Mouse (Mus musculus) midbrain, embryonic 13.5 days (tissue): Measurements from ENCODE around the gene Zdhhc18. TPM values are rescaled to one million over a fixed set of nuclear protein-coding genes. Genes with fewer than 3 reads are reported as not detected.

ENCODE experiments used
- ATAC-seq: fragments of 200-750 bp; cut with Nextera tagmentation; 2 replicates; pipeline ENCODE4 v1.8.0; 2017; ENCODE audit warnings: mild to moderate bottlenecking, moderate TSS enrichment, moderate library complexity
- H3K27ac ChIP-seq: fragments of 300-500 bp; sonication (generic); 2 replicates; pipeline ENCODE4 v1.5.1; 2015; ENCODE audit warnings: inconsistent platforms, mild to moderate bottlenecking, moderate library complexity
- H3K27me3 ChIP-seq: fragments of 300-500 bp; sonication (generic); 2 replicates; pipeline ENCODE4 v1.6.1; 2015; ENCODE audit warnings: mild to moderate bottlenecking, inconsistent platforms
- H3K36me3 ChIP-seq: fragments of 300-500 bp; sonication (generic); 2 replicates; pipeline ENCODE4 v1.6.1; 2015; ENCODE audit warnings: mild to moderate bottlenecking, inconsistent platforms
- H3K4me1 ChIP-seq: fragments of 300-500 bp; sonication (generic); replicated peaks from 2 replicates; pipeline ENCODE4 v1.6.1; 2015; ENCODE audit warnings: inconsistent platforms
- H3K4me2 ChIP-seq: fragments of 300-500 bp; sonication (generic); replicated peaks from 2 replicates; pipeline ENCODE4 v1.6.1; 2015; ENCODE audit warnings: moderate library complexity, mild to moderate bottlenecking, inconsistent platforms
- H3K4me3 ChIP-seq: fragments of 300-500 bp; sonication (generic); replicated peaks from 2 replicates; pipeline ENCODE4 v1.5.1; 2015; ENCODE audit warnings: mild to moderate bottlenecking, inconsistent platforms
- H3K9ac ChIP-seq: fragments of 300-500 bp; sonication (generic); replicated peaks from 2 replicates; pipeline ENCODE4 v1.6.1; 2015; ENCODE audit warnings: mild to moderate bottlenecking, inconsistent platforms
- H3K9me3 ChIP-seq: fragments of 300-500 bp; sonication (generic); 2 replicates; pipeline ENCODE4 v1.6.1; 2016; ENCODE audit warnings: mild to moderate bottlenecking, inconsistent platforms
- WGBS: fragments of 180-500 bp; shearing (Covaris S2); methylation state at CpG from one replicate; pipeline ENCODE4 v1.1.7; 2015; 5-methylcytosine and 5-hydroxymethylcytosine counted together
- microRNA-seq: library from miRNA; unstranded; fragments of <30 nt; microRNA quantifications from one replicate; pipeline ENCODE4, GENCODE M21; 2016
- polyA plus RNA-seq: library from polyadenylated mRNA; unstranded; fragments of >200 nt; fragmentation: Nextera tagmentation; extraction: Ambion mirVana; gene quantifications from 2 replicates; pipeline ENCODE4 v1.2.1, GENCODE M21; 2015

Zdhhc18 gene
- polyA plus RNA-seq, 1 experiment from 2014 or later: 3.5 TPM

DNA sequence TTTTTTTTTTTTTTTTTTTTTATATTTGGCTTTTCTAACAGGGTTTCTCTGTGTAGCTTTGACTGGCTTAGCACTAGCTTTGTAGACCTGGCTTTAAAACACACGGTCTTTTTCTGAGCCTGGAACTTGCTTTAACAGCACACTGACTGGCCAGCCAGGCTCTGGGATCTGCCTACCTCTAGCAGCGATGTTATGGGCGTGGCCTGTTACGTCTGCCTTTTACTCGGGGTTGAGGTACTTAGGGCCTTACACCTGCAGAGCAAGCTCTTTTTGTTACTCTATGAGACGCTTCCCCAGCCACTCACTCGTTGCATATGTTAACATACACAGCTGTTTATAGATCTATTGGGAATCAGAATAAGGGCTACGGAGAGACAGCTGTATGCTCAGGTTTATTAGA, 82.7 kb downstream of the Zdhhc18 start:
- H3K9ac ChIP-seq: no peak overlapping the region
- H3K4me1 ChIP-seq: no peaks in the 10 kb centered on the region
- WGBS: 31% methylated on average over 8 of the region's 8 CpGs
- no peak overlapping the region for H3K27ac ChIP-seq
- no peaks in the 10 kb centered on the region for H3K36me3 ChIP-seq
- H3K4me3 ChIP-seq: no peak overlapping the region
- no peaks in the 10 kb centered on the region for H3K27me3 ChIP-seq
- H3K4me2 ChIP-seq: no peak overlapping the region
- peaks cover 5% of the 10 kb centered on the region for H3K9me3 ChIP-seq
- no peak for ATAC-seq

DNA sequence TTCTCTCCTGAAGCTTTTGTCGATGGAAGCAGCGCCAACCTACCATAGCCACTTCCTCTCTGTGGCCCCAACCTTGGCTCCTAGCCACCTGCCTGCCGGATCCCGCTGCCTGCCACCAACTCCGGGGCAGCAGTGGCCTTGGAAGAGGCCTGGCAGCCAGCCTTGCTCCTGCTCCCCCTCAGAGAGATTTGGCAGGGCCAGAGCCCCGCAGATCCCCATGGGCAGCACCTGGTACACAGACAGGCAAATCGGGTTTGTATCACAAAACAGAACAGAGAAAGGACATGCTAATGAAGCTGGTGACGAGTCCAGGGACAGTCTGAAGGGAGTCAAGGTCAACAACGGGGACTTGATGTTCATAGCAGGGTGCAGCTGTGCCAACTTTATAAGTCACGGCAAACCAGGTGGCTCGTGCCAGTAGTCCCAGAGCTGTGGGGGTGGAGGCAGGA, 86.8 kb downstream of the Zdhhc18 start:
- Histone ChIP-seq H3K4me3 (no peak overlapping the region), H3K9me3 (peaks cover 5% of the 10 kb centered on the region), H3K27ac (no peak overlapping the region), H3K4me2 (no peak overlapping the region), H3K4me1 (no peaks in the 10 kb centered on the region), H3K27me3 (no peaks in the 10 kb centered on the region), H3K36me3 (no peaks in the 10 kb centered on the region), H3K9ac (no peak overlapping the region)
- 73% methylated on average over 11 of the region's 11 CpGs for WGBS
- ATAC-seq: no peak

DNA sequence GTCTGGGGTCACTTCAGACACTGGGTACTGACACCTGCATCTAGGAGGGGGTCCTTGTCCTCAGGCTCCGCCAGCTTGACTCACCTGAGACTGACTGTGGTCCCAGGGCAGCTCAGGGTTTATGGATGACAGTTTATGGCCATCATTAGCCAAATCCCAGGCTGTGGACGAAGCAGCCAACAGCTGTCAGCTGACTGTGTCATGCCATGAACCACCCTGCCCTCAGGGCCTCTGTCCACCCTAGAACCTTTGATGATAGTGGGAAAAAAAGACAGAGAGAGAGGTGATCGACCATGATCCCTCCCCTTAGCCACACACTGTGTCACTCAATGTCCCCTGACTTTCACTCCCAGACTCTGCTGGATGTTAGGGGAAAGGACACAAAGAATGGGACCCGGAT, 88.3 kb downstream of the Zdhhc18 start:
- Histone ChIP-seq H3K9ac (no peak overlapping the region), H3K27ac (no peak overlapping the region), H3K9me3 (peaks cover 5% of the 10 kb centered on the region), H3K36me3 (no peaks in the 10 kb centered on the region), H3K4me3 (no peak overlapping the region), H3K27me3 (no peaks in the 10 kb centered on the region), H3K4me1 (no peaks in the 10 kb centered on the region), H3K4me2 (no peak overlapping the region)
- no peak for ATAC-seq
- WGBS: 81% methylated on average over 4 of the region's 4 CpGs

DNA sequence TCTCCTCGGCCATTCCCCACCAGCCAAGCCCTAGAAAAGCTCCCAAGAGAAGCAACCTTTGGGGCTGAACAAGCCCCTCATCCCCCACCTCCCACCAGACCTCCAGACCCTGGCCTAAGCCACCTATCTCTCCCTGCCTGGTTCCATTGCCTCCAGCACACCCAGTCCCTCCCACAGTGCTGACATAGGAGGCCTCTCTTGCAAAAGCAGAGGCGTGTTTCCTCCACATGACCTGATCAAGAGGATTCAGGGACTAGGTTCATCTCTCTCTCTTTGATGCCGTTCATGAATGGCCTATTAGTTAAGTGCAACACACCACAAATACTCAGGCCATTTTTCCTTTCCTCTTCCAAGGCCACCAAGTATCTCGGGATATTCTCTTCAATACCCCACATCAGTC, 90.1 kb downstream of the Zdhhc18 start:
- 78% methylated on average over 4 of the region's 4 CpGs for WGBS
- no peak overlapping the region for H3K9ac ChIP-seq
- H3K27me3 ChIP-seq: no peaks in the 10 kb centered on the region
- ATAC-seq: no peak
- no peaks in the 10 kb centered on the region for H3K4me1 ChIP-seq
- H3K36me3 ChIP-seq: no peaks in the 10 kb centered on the region
- no peak overlapping the region for H3K4me3 ChIP-seq
- H3K4me2 ChIP-seq: no peak overlapping the region
- no peak overlapping the region for H3K27ac ChIP-seq
- peaks cover 5% of the 10 kb centered on the region for H3K9me3 ChIP-seq

DNA sequence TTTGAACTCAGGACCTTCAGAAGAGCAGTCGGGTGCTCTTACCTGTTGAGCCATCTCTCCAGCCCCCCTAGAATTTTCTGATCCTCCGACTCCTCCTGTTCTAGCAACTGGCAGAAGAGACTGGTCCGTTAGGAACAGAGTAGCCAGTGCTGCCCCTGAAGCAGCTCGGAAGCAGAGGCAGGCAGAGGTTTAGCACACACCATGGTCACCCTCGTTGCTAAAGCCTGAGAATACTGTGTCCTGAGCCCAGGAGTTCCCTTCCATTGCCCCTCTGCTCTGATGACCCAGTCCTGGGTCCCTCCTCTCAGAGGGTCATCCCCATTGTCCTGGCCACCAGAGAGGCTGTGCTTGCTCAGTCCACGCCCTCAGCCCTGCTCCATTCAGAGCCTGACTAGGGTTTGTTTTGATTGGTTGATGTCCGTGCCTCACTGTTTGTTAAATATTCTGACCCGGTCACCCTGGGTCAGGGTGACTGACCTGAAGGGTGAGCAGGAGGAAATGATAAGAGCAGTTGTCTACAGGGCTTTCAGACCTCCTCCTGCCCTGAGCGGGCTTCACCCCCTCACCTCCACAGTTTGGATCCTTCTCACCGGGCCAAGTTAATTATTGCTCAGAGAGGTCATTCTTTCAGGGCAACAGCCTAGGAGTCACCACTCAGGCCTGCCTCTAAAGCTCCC, 92.8 kb downstream of the Zdhhc18 start:
- WGBS: 42% methylated on average over 10 of the region's 10 CpGs

More for the DNA sequence above, 92.8 kb downstream of the Zdhhc18 start:
- Histone ChIP-seq H3K4me1 (no peaks in the 10 kb centered on the region), H3K27ac (no peak overlapping the region), H3K9ac (no peak overlapping the region), H3K4me2 (no peak overlapping the region), H3K4me3 (no peak overlapping the region), H3K27me3 (0 out of 2 replicates have a peak, but pooled peaks cover 2% of the 10 kb centered on the region), H3K36me3 (no peaks in the 10 kb centered on the region), H3K9me3 (no peaks in the 10 kb centered on the region)
- no peak for ATAC-seq

Small RNA genes within 50 kb of the gene (microRNA-seq; reads per million reads assigned to microRNA genes)
- gene Gm23158: not detected

Other genes starting within 250 kb of the Zdhhc18 start
- 0.17 and 0.31 TPM in 2 replicates for gene Tent5b, start 170.0 kb downstream of the Zdhhc18 start, polyA plus RNA-seq
- gene Trnp1, start 151.6 kb downstream of the Zdhhc18 start, polyA plus RNA-seq: 1.2 and 1.9 TPM in 2 replicates
- 0.15 and 0.24 TPM in 2 replicates for gene Kdf1, start 131.2 kb downstream of the Zdhhc18 start, polyA plus RNA-seq
- 256 and 272 TPM in 2 replicates for gene Nudc, start 104.2 kb downstream of the Zdhhc18 start, polyA plus RNA-seq
- gene Nr0b2, start 96.8 kb downstream of the Zdhhc18 start, polyA plus RNA-seq: not detected in 2 replicates
- gene Gpatch3, start 75.4 kb downstream of the Zdhhc18 start, polyA plus RNA-seq: 7.6 and 7.8 TPM in 2 replicates
- 20.6 and 23.5 TPM in 2 replicates for gene Gpn2, start 65.8 kb downstream of the Zdhhc18 start, polyA plus RNA-seq
- gene Sfn, start 48.0 kb downstream of the Zdhhc18 start, polyA plus RNA-seq: 0.89 and 1.2 TPM in 2 replicates
- gene Pigv, start 22.5 kb upstream of the Zdhhc18 start, polyA plus RNA-seq: 13.7 and 16.0 TPM in 2 replicates
- 43.6 and 47.1 TPM in 2 replicates for gene Arid1a, start 106.6 kb upstream of the Zdhhc18 start, polyA plus RNA-seq
- gene Rps6ka1, start 237.6 kb upstream of the Zdhhc18 start, polyA plus RNA-seq: 19.0 and 19.2 TPM in 2 replicates